In the genomic region with DNA sequence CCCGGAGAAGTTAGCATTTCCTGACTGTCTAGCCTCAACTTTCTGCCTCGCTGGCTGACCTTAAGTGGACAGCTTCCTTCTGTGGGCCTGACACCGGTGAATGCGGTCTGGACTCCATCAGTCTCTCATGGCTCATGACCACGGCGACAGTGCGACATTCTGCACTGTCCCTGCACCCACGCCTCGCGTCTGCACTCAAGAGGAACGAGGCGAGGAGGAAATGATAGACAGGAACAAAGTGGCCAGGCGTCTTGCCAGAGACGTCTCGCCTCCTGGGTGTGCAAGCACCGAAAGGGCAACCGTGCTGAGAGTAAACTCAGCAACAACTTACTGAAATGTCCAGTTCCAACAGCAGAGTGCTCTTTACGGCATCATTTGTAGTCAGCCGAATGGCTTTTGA, we compare ENCODE assay signal across 15 mouse cellular contexts. TPM values are rescaled to one million over a fixed set of nuclear protein-coding genes. Genes with fewer than 3 reads are reported as not detected.
DNase-seq lines count a peak whose midpoint lies in the region; ATAC-seq and TF ChIP-seq lines count a peak whose summit lies in the region.
"Had no signal": no experiment of that assay in that cellular context is flagged by ENCODE, and none has a peak within 500 bp of the region (broad histone marks: within the 10 kb centered on the region; RNA-seq: fewer than 3 reads in every experiment).

No protein-coding gene starts in this region.

- WGBS in kidney, postnatal 0 days: 63% methylated on average over 19 of the region's 19 CpGs
- WGBS in heart, embryonic 15.5 days: 31% methylated on average over 19 of the region's 19 CpGs
- 78% methylated on average over 19 of the region's 19 CpGs for WGBS in limb, embryonic 12.5 days
- WGBS in intestine, embryonic 16.5 days: 74% methylated on average over 19 of the region's 19 CpGs

- H3K4me2 ChIP-seq in kidney, postnatal 0 days (ENCODE audit: low read length): no peak overlapping the region
- H3K4me2 ChIP-seq in heart, embryonic 15.5 days: peak overlapping the region; percentile 38
- no peak overlapping the region for H3K4me2 ChIP-seq in limb, embryonic 12.5 days
- H3K4me2 ChIP-seq in intestine, embryonic 16.5 days (ENCODE audit: low read depth, low read length): no peak overlapping the region

- H3K4me3 ChIP-seq in kidney, postnatal 0 days (replicated peaks; ENCODE audit: low read depth, low read length): no peak overlapping the region
- no peak overlapping the region for H3K4me3 ChIP-seq in heart, embryonic 15.5 days
- no peak overlapping the region for H3K4me3 ChIP-seq in limb, embryonic 12.5 days (replicated peaks)
- no peak overlapping the region for H3K4me3 ChIP-seq in intestine, embryonic 16.5 days (ENCODE audit: low read length)
- H3K4me3 ChIP-seq: forebrain, embryonic 10.5 days; layer of hippocampus, adult 2 months had no signal

- TF ChIP-seq CTCF in kidney, postnatal 0 days (IDR thresholded peaks at IDR 0.05; ENCODE audit: low read depth): no peak

- DNase-seq in kidney, postnatal 0 days (ENCODE audit: low spot score): peak; percentile 28
- no peak for DNase-seq in kidney, adult 9 months
- DNase-seq in heart, adult 18-20 months: peak; percentile 48 to 66
- DNase-seq in cerebellum, adult 18-20 months: no peak
- no peak for DNase-seq in left cerebral cortex, adult 8-10 months (ENCODE audit: low spot score in 2 of 2)
- DNase-seq: cerebellum, adult 11-12 months; left cerebral cortex, postnatal 4 days; right cerebral cortex, postnatal 14 days; thymus, postnatal 4 days had no signal

- no peaks in the 10 kb centered on the region for H3K9me3 ChIP-seq in kidney, postnatal 0 days (replicated peaks; ENCODE audit: low read length)
- no peaks in the 10 kb centered on the region for H3K9me3 ChIP-seq in heart, embryonic 15.5 days (replicated peaks)
- no peaks in the 10 kb centered on the region for H3K9me3 ChIP-seq in limb, embryonic 12.5 days
- no peaks in the 10 kb centered on the region for H3K9me3 ChIP-seq in intestine, embryonic 16.5 days (ENCODE audit: control insufficient read depth, low read length)
- H3K9me3 ChIP-seq: forebrain, embryonic 10.5 days had no signal

- ATAC-seq in kidney, postnatal 0 days (replicated peaks; ENCODE audit: low FRiP score, low read depth): peak; percentile 29; the same call in 1 of the 2 replicates
- peak; percentile 84 for ATAC-seq in heart, embryonic 15.5 days (replicated peaks; ENCODE audit: insufficient number of reproducible peaks, insufficient read depth, low FRiP score, low read depth)
- no peak for ATAC-seq in limb, embryonic 12.5 days (ENCODE audit: insufficient number of reproducible peaks, insufficient read depth, low FRiP score, low TSS enrichment, low read depth)
- no peak for ATAC-seq in intestine, embryonic 16.5 days

- H3K9ac ChIP-seq in kidney, postnatal 0 days (ENCODE audit: low read depth, low read length): no peak overlapping the region
- no peak overlapping the region for H3K9ac ChIP-seq in heart, embryonic 15.5 days
- H3K9ac ChIP-seq in limb, embryonic 12.5 days (replicated peaks): no peak overlapping the region
- no peak overlapping the region for H3K9ac ChIP-seq in intestine, embryonic 16.5 days (ENCODE audit: low read depth, low read length)

- peaks cover 12% of the 10 kb centered on the region for H3K4me1 ChIP-seq in kidney, postnatal 0 days (replicated peaks; ENCODE audit: insufficient read depth, low read length)
- H3K4me1 ChIP-seq in heart, embryonic 15.5 days (replicated peaks): peaks cover 31% of the 10 kb centered on the region
- H3K4me1 ChIP-seq in limb, embryonic 12.5 days (replicated peaks): peaks cover 22% of the 10 kb centered on the region
- H3K4me1 ChIP-seq in intestine, embryonic 16.5 days (ENCODE audit: control insufficient read depth, insufficient read depth, low read length): peaks cover 10% of the 10 kb centered on the region

- no peaks in the 10 kb centered on the region for H3K27me3 ChIP-seq in kidney, postnatal 0 days (ENCODE audit: insufficient read depth, low read length)
- H3K27me3 ChIP-seq in heart, embryonic 15.5 days: no peaks in the 10 kb centered on the region
- no peaks in the 10 kb centered on the region for H3K27me3 ChIP-seq in limb, embryonic 12.5 days
- no peaks in the 10 kb centered on the region for H3K27me3 ChIP-seq in intestine, embryonic 16.5 days (replicated peaks; ENCODE audit: control insufficient read depth, insufficient read depth, low read length)

- H3K36me3 ChIP-seq in kidney, postnatal 0 days (ENCODE audit: insufficient read depth, low read length): peaks cover 21% of the 10 kb centered on the region; the same call in 1 of the 2 replicates
- H3K36me3 ChIP-seq in heart, embryonic 15.5 days: peaks cover 46% of the 10 kb centered on the region
- H3K36me3 ChIP-seq in limb, embryonic 12.5 days: peaks cover 72% of the 10 kb centered on the region
- H3K36me3 ChIP-seq in intestine, embryonic 16.5 days (ENCODE audit: control insufficient read depth, insufficient read depth, low read length): 0 out of 2 replicates have a peak, but pooled peaks cover 6% of the 10 kb centered on the region

- H3K27ac ChIP-seq in kidney, postnatal 0 days: peak overlapping the region; percentile 87
- peak overlapping the region; percentile 87 for H3K27ac ChIP-seq in heart, embryonic 15.5 days
- H3K27ac ChIP-seq in limb, embryonic 12.5 days: peak overlapping the region; percentile 81
- no peak overlapping the region for H3K27ac ChIP-seq in intestine, embryonic 16.5 days (ENCODE audit: low read length)
- H3K27ac ChIP-seq: forebrain, embryonic 10.5 days; macrophage had no signal

RNA-seq across cellular contexts. Expression of a gene that starts 9.7 kb away (rescaled TPM):
- 12.0 and 13.9 TPM in 2 replicates for polyA plus RNA-seq in kidney, postnatal 0 days (2015; fragmentation: Nextera tagmentation; extraction: Ambion mirVana)
- total RNA-seq in heart, adult 18-20 months (2021): 10 to 100 TPM; 16.3 to 19.7 TPM
- polyA plus RNA-seq in heart, embryonic 15.5 days (2015; fragmentation: Nextera tagmentation; extraction: Ambion mirVana): 17.7 and 20.0 TPM in 2 replicates
- polyA plus RNA-seq in limb, embryonic 12.5 days (2016; fragmentation: Nextera tagmentation; extraction: Ambion mirVana): 20.9 and 22.7 TPM in 2 replicates
- total RNA-seq in left cerebral cortex, adult 8-10 months (2022): 10 to 100 TPM; 13.2 to 19.0 (median 15.5) TPM
- polyA plus RNA-seq in intestine, embryonic 16.5 days (2015; fragmentation: Nextera tagmentation; extraction: Ambion mirVana): 12.6 and 14.6 TPM in 2 replicates

RNA-seq across cellular contexts. Expression of a gene that starts 9.8 kb away (rescaled TPM):
- 28.3 and 28.4 TPM in 2 replicates for polyA plus RNA-seq in kidney, postnatal 0 days (2015; fragmentation: Nextera tagmentation; extraction: Ambion mirVana)
- total RNA-seq in heart, adult 18-20 months (2021): 10 to 100 TPM; 11.4 to 11.6 TPM
- polyA plus RNA-seq in heart, embryonic 15.5 days (2015; fragmentation: Nextera tagmentation; extraction: Ambion mirVana): 16.7 and 20.5 TPM in 2 replicates
- 44.5 TPM in 2 replicates for polyA plus RNA-seq in limb, embryonic 12.5 days (2016; fragmentation: Nextera tagmentation; extraction: Ambion mirVana)
- 10 to 100 TPM; 13.7 to 21.5 (median 16.1) TPM for total RNA-seq in left cerebral cortex, adult 8-10 months (2022)
- 33.1 and 33.7 TPM in 2 replicates for polyA plus RNA-seq in intestine, embryonic 16.5 days (2015; fragmentation: Nextera tagmentation; extraction: Ambion mirVana)

RNA-seq across cellular contexts. Expression of a gene that starts 25.0 kb away (rescaled TPM):
- 0.40 and 0.43 TPM in 2 replicates for polyA plus RNA-seq in kidney, postnatal 0 days (2015; fragmentation: Nextera tagmentation; extraction: Ambion mirVana)
- total RNA-seq in heart, adult 18-20 months (2021): not detected
- 0.21 and 0.74 TPM in 2 replicates for polyA plus RNA-seq in heart, embryonic 15.5 days (2015; fragmentation: Nextera tagmentation; extraction: Ambion mirVana)
- polyA plus RNA-seq in limb, embryonic 12.5 days (2016; fragmentation: Nextera tagmentation; extraction: Ambion mirVana): 0.29 and 0.69 TPM in 2 replicates
- 10 to 100 TPM; 17.2 to 22.3 (median 20.5) TPM for total RNA-seq in left cerebral cortex, adult 8-10 months (2022)
- 0.17 and 0.45 TPM in 2 replicates for polyA plus RNA-seq in intestine, embryonic 16.5 days (2015; fragmentation: Nextera tagmentation; extraction: Ambion mirVana)
- polyA plus RNA-seq: macrophage had no signal

Comparison
In these comparisons a context has a peak if more than half of its experiments do, and no peak if none do; other contexts are left out.
1. DNase-seq: peak in kidney, postnatal 0 days (single experiment) and heart, adult 18-20 months (2 of 2); none in kidney, adult 9 months (single experiment), cerebellum, adult 18-20 months (0 of 2) and left cerebral cortex, adult 8-10 months (0 of 2).
2. ATAC-seq: peak in kidney, postnatal 0 days (single experiment) and heart, embryonic 15.5 days (single experiment); none in limb, embryonic 12.5 days (single experiment) and intestine, embryonic 16.5 days (single experiment).